Mouse (Mus musculus) hindbrain, embryonic 15.5 days (tissue): Measurements from ENCODE around the gene Coa3. TPM values are rescaled to one million over a fixed set of nuclear protein-coding genes. Genes with fewer than 3 reads are reported as not detected.
A peak's percentile ranks its signal among the peaks of the same experiment; 100 is the strongest.

Source experiments
- ATAC-seq: fragments of 200-750 bp; cut with Nextera tagmentation; 2 replicates; pipeline ENCODE4 v1.8.0; 2017; ENCODE audit warnings: low read depth, moderate number of reproducible peaks, moderate TSS enrichment; ENCODE audit not compliant: low FRiP score
- H3K27ac ChIP-seq: fragments of 300-500 bp; sonication (generic); replicated peaks from 2 replicates; pipeline ENCODE4 v1.5.1; 2015; ENCODE audit warnings: mild to moderate bottlenecking, inconsistent platforms
- H3K27me3 ChIP-seq: fragments of 300-500 bp; sonication (generic); 2 replicates; pipeline ENCODE4 v1.6.1; 2015; ENCODE audit warnings: control low read depth, inconsistent platforms
- H3K36me3 ChIP-seq: fragments of 300-500 bp; sonication (generic); 2 replicates; pipeline ENCODE4 v1.6.1; 2015; ENCODE audit warnings: control low read depth, inconsistent platforms
- H3K4me1 ChIP-seq: fragments of 300-500 bp; sonication (generic); replicated peaks from 2 replicates; pipeline ENCODE4 v1.6.1; 2015; ENCODE audit warnings: control low read depth, inconsistent platforms
- H3K4me2 ChIP-seq: fragments of 300-500 bp; sonication (generic); 2 replicates; pipeline ENCODE4 v1.6.1; 2015; ENCODE audit warnings: moderate library complexity, mild to moderate bottlenecking, inconsistent platforms
- H3K4me3 ChIP-seq: fragments of 300-500 bp; sonication (generic); 2 replicates; pipeline ENCODE4 v1.5.1; 2015; ENCODE audit warnings: mild to moderate bottlenecking, inconsistent platforms
- H3K9ac ChIP-seq: fragments of 300-500 bp; sonication (generic); 2 replicates; pipeline ENCODE4 v1.6.1; 2015; ENCODE audit warnings: inconsistent platforms
- H3K9me3 ChIP-seq: fragments of 300-500 bp; sonication (generic); 2 replicates; pipeline ENCODE4 v1.6.1; 2016; ENCODE audit warnings: control low read depth, inconsistent platforms
- WGBS: fragments of 180-500 bp; shearing (Covaris S2); methylation state at CpG from one replicate; pipeline ENCODE4 v1.1.7; 2015; 5-methylcytosine and 5-hydroxymethylcytosine counted together
- polyA plus RNA-seq: library from polyadenylated mRNA; unstranded; fragments of >200 nt; fragmentation: Nextera tagmentation; extraction: Ambion mirVana; gene quantifications from 2 replicates; pipeline ENCODE4 v1.2.1, GENCODE M21; 2015

Gene Coa3
- polyA plus RNA-seq, 1 experiment from 2014 or later, result 225 TPM

GRCm38 (mm10) chr11:101260826-101261380, 18.0 kb downstream of the Coa3 start:
- peak overlapping the region; percentile 99 for H3K4me2 ChIP-seq
- H3K9ac ChIP-seq, result peak overlapping the region; percentile 60
- peak overlapping the region; percentile 48 for H3K4me3 ChIP-seq
- H3K9me3 ChIP-seq, result no peaks in the 10 kb centered on the region
- 0 out of 2 replicates have a peak, but pooled peaks cover 5% of the 10 kb centered on the region for H3K36me3 ChIP-seq
- 2% methylated on average over 30 of the region's 30 CpGs for WGBS
- H3K27me3 ChIP-seq, result peaks cover 51% of the 10 kb centered on the region
- no peak; the same call in 1 of the 2 replicates for ATAC-seq
- H3K4me1 ChIP-seq, result peaks cover 38% of the 10 kb centered on the region
- no peak overlapping the region for H3K27ac ChIP-seq

- 0% methylated on average over 37 of the region's 43 CpGs for WGBS
- peaks cover 36% of the 10 kb centered on the region for H3K4me1 ChIP-seq
- peak within 1 kb of the TSS; percentile 48 for H3K4me3 ChIP-seq
- 0 out of 2 replicates have a peak, but pooled peaks cover 5% of the 10 kb centered on the region for H3K36me3 ChIP-seq
- H3K9me3 ChIP-seq, result no peaks in the 10 kb centered on the region
- peaks cover 44% of the 10 kb centered on the region for H3K27me3 ChIP-seq
- peak within 1 kb of the TSS; percentile 60 for H3K9ac ChIP-seq
- H3K27ac ChIP-seq, result no peak within 1 kb of the TSS
- peak within 1 kb of the TSS; percentile 99 for H3K4me2 ChIP-seq
- peak; percentile 71 for ATAC-seq
Measured at GRCm38 (mm10) chr11:101259948-101260825, 18.7 kb downstream of the Coa3 start, which contains the start of gene Wnk4. Gene Wnk4 (plus strand): TSS chr11:101260567.

- no peak overlapping the region for H3K4me3 ChIP-seq
- H3K9ac ChIP-seq, result no peak overlapping the region
- WGBS, result 47% methylated on average over 6 of the region's 6 CpGs
- H3K36me3 ChIP-seq, result 0 out of 2 replicates have a peak, but pooled peaks cover 5% of the 10 kb centered on the region
- no peak for ATAC-seq
- peaks cover 37% of the 10 kb centered on the region for H3K27me3 ChIP-seq
- peaks cover 36% of the 10 kb centered on the region for H3K4me1 ChIP-seq
- H3K9me3 ChIP-seq, result no peaks in the 10 kb centered on the region
- H3K4me2 ChIP-seq, result no peak overlapping the region
- H3K27ac ChIP-seq, result no peak overlapping the region
Measured at GRCm38 (mm10) chr11:101259261-101259712, 19.6 kb downstream of the Coa3 start.

- Histone ChIP-seq H3K4me2 (no peak overlapping the region), H3K4me1 (peaks cover 36% of the 10 kb centered on the region), H3K27ac (no peak overlapping the region), H3K9ac (no peak overlapping the region), H3K9me3 (no peaks in the 10 kb centered on the region), H3K4me3 (no peak overlapping the region), H3K36me3 (0 out of 2 replicates have a peak, but pooled peaks cover 5% of the 10 kb centered on the region), H3K27me3 (peaks cover 9% of the 10 kb centered on the region)
- 89% methylated on average over 13 of the region's 13 CpGs for WGBS
- ATAC-seq, result no peak
Measured at GRCm38 (mm10) chr11:101255826-101256775, 22.8 kb downstream of the Coa3 start.

GRCm38 (mm10) chr11:101253613-101254389, 25.1 kb downstream of the Coa3 start, which contains the start of gene Vps25:
Gene Vps25 (plus strand): TSS chr11:101253707.
- WGBS, result under 1% methylated on average over 40 of the region's 40 CpGs
- Histone ChIP-seq H3K4me2 (peak within 1 kb of the TSS; percentile 90), H3K27ac (peak within 1 kb of the TSS; percentile 89), H3K9ac (peak within 1 kb of the TSS; percentile 88), H3K4me3 (peak within 1 kb of the TSS; percentile 89), H3K4me1 (peaks cover 20% of the 10 kb centered on the region), H3K36me3 (0 out of 2 replicates have a peak, but pooled peaks cover 5% of the 10 kb centered on the region), H3K9me3 (no peaks in the 10 kb centered on the region), H3K27me3 (no peaks in the 10 kb centered on the region)
- peak; percentile 90 for ATAC-seq

- Histone ChIP-seq H3K4me3 (peak overlapping the region; percentile 89), H3K9me3 (no peaks in the 10 kb centered on the region), H3K9ac (peak overlapping the region; percentile 88), H3K4me1 (peaks cover 20% of the 10 kb centered on the region), H3K27ac (peak overlapping the region; percentile 89), H3K27me3 (0 out of 2 replicates have a peak, but pooled peaks cover 4% of the 10 kb centered on the region), H3K36me3 (0 out of 2 replicates have a peak, but pooled peaks cover 5% of the 10 kb centered on the region), H3K4me2 (peak overlapping the region; percentile 90)
- WGBS, result 10% methylated on average over 7 of the region's 7 CpGs
- ATAC-seq, result no peak
Measured at GRCm38 (mm10) chr11:101252941-101253340, 26.0 kb downstream of the Coa3 start.

- peaks cover 14% of the 10 kb centered on the region for H3K27me3 ChIP-seq
- H3K4me3 ChIP-seq, result no peak overlapping the region
- H3K4me1 ChIP-seq, result peaks cover 27% of the 10 kb centered on the region
- no peaks in the 10 kb centered on the region for H3K9me3 ChIP-seq
- no peak overlapping the region for H3K4me2 ChIP-seq
- H3K36me3 ChIP-seq, result no peaks in the 10 kb centered on the region
- H3K9ac ChIP-seq, result no peak overlapping the region
- 75% methylated on average over 2 of the region's 2 CpGs for WGBS
- ATAC-seq, result no peak
- no peak overlapping the region for H3K27ac ChIP-seq
Measured at GRCm38 (mm10) chr11:101251031-101251430, 27.9 kb downstream of the Coa3 start.

- Histone ChIP-seq H3K4me3 (no peak overlapping the region), H3K27ac (no peak overlapping the region), H3K9me3 (no peaks in the 10 kb centered on the region), H3K27me3 (peaks cover 34% of the 10 kb centered on the region), H3K4me1 (peaks cover 25% of the 10 kb centered on the region), H3K36me3 (no peaks in the 10 kb centered on the region), H3K4me2 (no peak overlapping the region), H3K9ac (no peak overlapping the region)
- ATAC-seq, result no peak
- 34% methylated on average over 14 of the region's 14 CpGs for WGBS
Measured at GRCm38 (mm10) chr11:101248258-101248994, 30.5 kb downstream of the Coa3 start.

- no peak overlapping the region for H3K27ac ChIP-seq
- H3K9ac ChIP-seq, result no peak overlapping the region
- H3K9me3 ChIP-seq, result no peaks in the 10 kb centered on the region
- H3K4me3 ChIP-seq, result peak overlapping the region; percentile 67
- H3K4me1 ChIP-seq, result peaks cover 18% of the 10 kb centered on the region
- no peak for ATAC-seq
- H3K4me2 ChIP-seq, result peak overlapping the region; percentile 99
- H3K27me3 ChIP-seq, result peaks cover 34% of the 10 kb centered on the region
- no peaks in the 10 kb centered on the region for H3K36me3 ChIP-seq
- WGBS, result 82% methylated on average over 6 of the region's 6 CpGs
Measured at GRCm38 (mm10) chr11:101247521-101248030, 31.3 kb downstream of the Coa3 start.

GRCm38 (mm10) chr11:101246702-101247012, 32.3 kb downstream of the Coa3 start:
- Histone ChIP-seq H3K9me3 (no peaks in the 10 kb centered on the region), H3K4me1 (peaks cover 16% of the 10 kb centered on the region), H3K27me3 (peaks cover 34% of the 10 kb centered on the region), H3K9ac (peak overlapping the region; percentile 82), H3K4me3 (peak overlapping the region; percentile 67), H3K4me2 (peak overlapping the region; percentile 99), H3K27ac (peak overlapping the region; percentile 73), H3K36me3 (no peaks in the 10 kb centered on the region)
- 3% methylated on average over 7 of the region's 7 CpGs for WGBS
- ATAC-seq, result 0 out of 2 replicates have a peak, but pooled peaks have one; percentile 36
